In the genomic region with DNA sequence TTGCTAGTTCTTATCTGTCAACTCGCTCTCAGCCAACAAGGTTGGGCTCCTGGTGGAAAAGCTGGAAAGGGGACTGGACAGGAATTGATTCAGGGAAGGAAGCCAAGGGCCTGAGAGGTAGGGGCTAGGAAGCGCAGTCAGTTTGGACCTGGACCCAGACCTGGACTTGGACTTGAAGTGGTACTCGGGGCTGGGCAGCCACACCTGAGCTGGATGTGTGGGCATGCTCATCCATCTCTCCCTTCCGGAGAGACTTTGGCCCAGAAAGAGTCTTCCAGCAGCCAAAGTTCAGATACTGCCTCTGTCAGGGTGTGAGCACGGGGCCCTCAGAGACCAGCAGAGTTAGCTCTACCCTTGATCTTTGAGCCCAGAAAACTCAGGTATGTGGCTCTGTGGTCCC, we compare ENCODE assay signal across 9 mouse cellular contexts. TPM values are rescaled to one million over a fixed set of nuclear protein-coding genes. Genes with fewer than 3 reads are reported as not detected.
A peak's percentile ranks its signal among the peaks of the same experiment; 100 is the strongest.
DNase-seq lines count a peak whose midpoint lies in the region; ATAC-seq lines count a peak whose summit lies in the region.
"Had no signal": no experiment of that assay in that cellular context is flagged by ENCODE, and none has a peak within 500 bp of the region (broad histone marks: within the 10 kb centered on the region; RNA-seq: fewer than 3 reads in every experiment).

No protein-coding gene starts in this region.

- no peak for ATAC-seq in hindbrain, embryonic 11.5 days (ENCODE audit: low FRiP score)
- ATAC-seq in neural tube, embryonic 14.5 days (ENCODE audit: low read depth) = no peak

- H3K27me3 ChIP-seq in hindbrain, embryonic 10.5 days (ENCODE audit: insufficient read depth, poor library complexity, severe bottlenecking) = 0 out of 2 replicates have a peak, but pooled peaks cover 7% of the 10 kb centered on the region
- no peaks in the 10 kb centered on the region for H3K27me3 ChIP-seq in hindbrain, embryonic 11.5 days (ENCODE audit: control insufficient read depth, insufficient read depth, low read length)
- no peaks in the 10 kb centered on the region for H3K27me3 ChIP-seq in neural tube, embryonic 14.5 days (ENCODE audit: control insufficient read depth, insufficient read depth, low read length)

- peak overlapping the region; percentile 80 for H3K4me3 ChIP-seq in hindbrain, embryonic 10.5 days
- H3K4me3 ChIP-seq in hindbrain, embryonic 11.5 days (ENCODE audit: low read depth, low read length) = no peak overlapping the region
- H3K4me3 ChIP-seq in neural tube, embryonic 14.5 days (ENCODE audit: low read depth, low read length) = no peak overlapping the region; the same call in 1 of the 2 replicates

- DNase-seq in hindbrain, embryonic 10.5 days (ENCODE audit: low spot score) = no peak
- no peak for DNase-seq in hindbrain, embryonic 11.5 days (ENCODE audit: low spot score)
- peak; percentile 39 for DNase-seq in heart, postnatal 4 days
- DNase-seq in kidney, postnatal 14 days = peak; percentile 36
- no peak for DNase-seq in right cerebral cortex, postnatal 4 days
- no peak for DNase-seq in ovary, adult 18-20 months (ENCODE audit: low spot score)
- no peak for DNase-seq in lung, adult 18-20 months

- no peak overlapping the region for H3K27ac ChIP-seq in hindbrain, embryonic 10.5 days
- no peak overlapping the region for H3K27ac ChIP-seq in hindbrain, embryonic 11.5 days (ENCODE audit: low read depth, low read length)
- no peak overlapping the region for H3K27ac ChIP-seq in neural tube, embryonic 14.5 days (ENCODE audit: low read depth, low read length)

- peaks cover 26% of the 10 kb centered on the region for H3K4me1 ChIP-seq in hindbrain, embryonic 10.5 days (replicated peaks)
- H3K4me1 ChIP-seq in hindbrain, embryonic 11.5 days (replicated peaks; ENCODE audit: control insufficient read depth, insufficient read depth, low read length) = 0 out of 2 replicates have a peak, but pooled peaks cover 4% of the 10 kb centered on the region
- peaks cover 10% of the 10 kb centered on the region; the same call in 1 of the 2 replicates for H3K4me1 ChIP-seq in neural tube, embryonic 14.5 days (ENCODE audit: control insufficient read depth, insufficient read depth, low read length)

- 61% methylated on average over 5 of the region's 5 CpGs for WGBS in hindbrain, embryonic 10.5 days
- 64% methylated on average over 5 of the region's 5 CpGs for WGBS in hindbrain, embryonic 11.5 days
- 60% methylated on average over 5 of the region's 5 CpGs for WGBS in neural tube, embryonic 14.5 days

- peaks cover 45% of the 10 kb centered on the region for H3K36me3 ChIP-seq in hindbrain, embryonic 10.5 days
- H3K36me3 ChIP-seq in hindbrain, embryonic 11.5 days (ENCODE audit: control insufficient read depth, insufficient read depth, low read length) = no peaks in the 10 kb centered on the region
- H3K36me3 ChIP-seq in neural tube, embryonic 14.5 days (ENCODE audit: control insufficient read depth, insufficient read depth, low read length) = peaks cover 28% of the 10 kb centered on the region

- H3K9ac ChIP-seq in hindbrain, embryonic 11.5 days (ENCODE audit: low read depth, low read length) = no peak overlapping the region
- no peak overlapping the region for H3K9ac ChIP-seq in neural tube, embryonic 14.5 days (replicated peaks; ENCODE audit: low read depth, low read length)

- H3K4me2 ChIP-seq in hindbrain, embryonic 11.5 days (replicated peaks; ENCODE audit: low read depth, low read length) = no peak overlapping the region
- peak overlapping the region; percentile 78; the same call in 1 of the 2 replicates for H3K4me2 ChIP-seq in neural tube, embryonic 14.5 days (ENCODE audit: low read depth, low read length)

- H3K9me3 ChIP-seq in hindbrain, embryonic 10.5 days = no peaks in the 10 kb centered on the region
- no peaks in the 10 kb centered on the region for H3K9me3 ChIP-seq in hindbrain, embryonic 11.5 days (ENCODE audit: control insufficient read depth, low read length)
- H3K9me3 ChIP-seq in neural tube, embryonic 14.5 days (ENCODE audit: control insufficient read depth, low read length) = no peaks in the 10 kb centered on the region

RNA-seq across cellular contexts. Expression of a gene that starts 2.3 kb away (rescaled TPM):
- polyA plus RNA-seq in hindbrain, embryonic 10.5 days (2016; fragmentation: Nextera tagmentation; extraction: Ambion mirVana) = 11.2 and 12.6 TPM in 2 replicates
- 9.8 and 13.7 TPM in 2 replicates for polyA plus RNA-seq in hindbrain, embryonic 11.5 days (2014; fragmentation: Nextera tagmentation; extraction: Ambion mirVana)
- 10 to 100 TPM in 1 of 2 experiments, 1 to 10 TPM in 1; 8.4 to 10.1 TPM for total RNA-seq in heart, postnatal 4 days (2021)
- polyA plus RNA-seq in neural tube, embryonic 14.5 days (2014; fragmentation: Nextera tagmentation; extraction: Ambion mirVana) = 21.9 and 22.2 TPM in 2 replicates

RNA-seq across cellular contexts. Expression of a gene that starts 29.2 kb away (rescaled TPM):
- 4.5 and 7.2 TPM in 2 replicates for polyA plus RNA-seq in hindbrain, embryonic 10.5 days (2016; fragmentation: Nextera tagmentation; extraction: Ambion mirVana)
- polyA plus RNA-seq in hindbrain, embryonic 11.5 days (2014; fragmentation: Nextera tagmentation; extraction: Ambion mirVana) = 10.1 and 16.8 TPM in 2 replicates
- total RNA-seq in heart, postnatal 4 days (2021) = under 1 TPM; 0.07 TPM
- polyA plus RNA-seq in neural tube, embryonic 14.5 days (2014; fragmentation: Nextera tagmentation; extraction: Ambion mirVana) = 18.5 and 21.6 TPM in 2 replicates

RNA-seq across cellular contexts. Expression of a gene that starts 47.2 kb away (rescaled TPM):
- 14.9 and 16.2 TPM in 2 replicates for polyA plus RNA-seq in hindbrain, embryonic 10.5 days (2016; fragmentation: Nextera tagmentation; extraction: Ambion mirVana)
- polyA plus RNA-seq in hindbrain, embryonic 11.5 days (2014; fragmentation: Nextera tagmentation; extraction: Ambion mirVana) = 10.5 and 13.0 TPM in 2 replicates
- total RNA-seq in heart, postnatal 4 days (2021) = 1 to 10 TPM; 8.1 to 8.2 TPM
- polyA plus RNA-seq in neural tube, embryonic 14.5 days (2014; fragmentation: Nextera tagmentation; extraction: Ambion mirVana) = 25.4 and 30.0 TPM in 2 replicates

RNA-seq across cellular contexts. Expression of a gene that starts 59.1 kb away (rescaled TPM):
- polyA plus RNA-seq in hindbrain, embryonic 10.5 days (2016; fragmentation: Nextera tagmentation; extraction: Ambion mirVana) = 0.17 and 0.24 TPM in 2 replicates
- 0.22 and 0.60 TPM in 2 replicates for polyA plus RNA-seq in hindbrain, embryonic 11.5 days (2014; fragmentation: Nextera tagmentation; extraction: Ambion mirVana)
- not detected for total RNA-seq in heart, postnatal 4 days (2021)
- polyA plus RNA-seq in neural tube, embryonic 14.5 days (2014; fragmentation: Nextera tagmentation; extraction: Ambion mirVana) = not detected in 2 replicates
- polyA plus RNA-seq: neural tube, embryonic 11.5 days had no signal

Comparison
In these comparisons a context has a peak if more than half of its experiments do, and no peak if none do; other contexts are left out.
1. DNase-seq: peak in heart, postnatal 4 days (single experiment) and kidney, postnatal 14 days (single experiment); none in hindbrain, embryonic 10.5 days (single experiment), hindbrain, embryonic 11.5 days (single experiment), right cerebral cortex, postnatal 4 days (single experiment), ovary, adult 18-20 months (single experiment) and lung, adult 18-20 months (0 of 2).